Mouse (Mus musculus): Measurements from ENCODE around the gene Cntn5.

- TF ChIP-seq CTCF (IDR thresholded peaks at IDR 0.05; ENCODE audit: low read depth, low read length): no peak
- TF ChIP-seq POLR2A (IDR thresholded peaks at IDR 0.05; ENCODE audit: borderline replicate concordance, low read depth, low read length): no peak
Observed at GRCm38 (mm10) chr9:9960610-9961172, 943.9 kb downstream of the Cntn5 start.

Measured in bone marrow macrophage, adult 2 months (primary cell).